Mouse (Mus musculus) midbrain, postnatal 0 days (tissue): ENCODE measurements at regions not wholly inside any gene's neighbourhood (a gene's known extent, or its start where the extent isn't known, plus 50 kb on each side); places are given as distances from the start of the nearest gene placed in this dataset.

Experiments used
- ATAC-seq: fragments of 200-750 bp; cut with Nextera tagmentation; 2 replicates; pipeline ENCODE4 v1.8.0; 2017; ENCODE audit warnings: moderate number of reproducible peaks, mild to moderate bottlenecking, moderate TSS enrichment, moderate library complexity; ENCODE audit not compliant: low FRiP score
- DNase-seq: peaks from one replicate; pipeline ENCODE4 v3.0.0-alpha.2; 2015; ENCODE audit warnings: low spot score
- H3K27ac ChIP-seq: fragments of 300-500 bp; sonication (generic); 2 replicates; pipeline ENCODE4 v1.5.1; 2014; ENCODE audit warnings: low read depth, mild to moderate bottlenecking, low read length, mixed read lengths
- H3K27me3 ChIP-seq: fragments of 300-500 bp; sonication (generic); 2 replicates; pipeline ENCODE4 v1.6.1; 2014; ENCODE audit warnings: low read length, control low read depth, mixed read lengths; ENCODE audit not compliant: insufficient read depth
- H3K36me3 ChIP-seq: fragments of 300-500 bp; sonication (generic); 2 replicates; pipeline ENCODE4 v1.6.1; 2014; ENCODE audit warnings: low read length, control low read depth, mixed read lengths; ENCODE audit not compliant: insufficient read depth
- H3K4me1 ChIP-seq: fragments of 300-500 bp; sonication (generic); 2 replicates; pipeline ENCODE4 v1.6.1; 2014; ENCODE audit warnings: mild to moderate bottlenecking, control low read depth, antibody characterized with exemption, low read length, mixed read lengths; ENCODE audit not compliant: insufficient read depth
- H3K4me2 ChIP-seq: fragments of 300-500 bp; sonication (generic); 2 replicates; pipeline ENCODE4 v1.6.1; 2014; ENCODE audit warnings: low read depth, mild to moderate bottlenecking, low read length, mixed read lengths; ENCODE audit not compliant: poor library complexity, severe bottlenecking
- H3K4me3 ChIP-seq: fragments of 300-500 bp; sonication (generic); 2 replicates; pipeline ENCODE4 v1.5.1; 2014; ENCODE audit warnings: low read depth, mild to moderate bottlenecking, low read length, moderate library complexity
- H3K9ac ChIP-seq: fragments of 300-500 bp; sonication (generic); replicated peaks from 2 replicates; pipeline ENCODE4 v1.6.1; 2014; ENCODE audit warnings: mild to moderate bottlenecking, low read length, moderate library complexity, mixed read lengths; ENCODE audit not compliant: poor library complexity, severe bottlenecking
- H3K9me3 ChIP-seq: fragments of 300-500 bp; sonication (generic); 2 replicates; pipeline ENCODE4 v1.6.1; 2016; ENCODE audit warnings: low read length, control low read depth
- CTCF ChIP-seq: IDR thresholded peaks from 2 replicates; pipeline ENCODE4 v1.5.1; 2016; ENCODE audit warnings: antibody characterized with exemption, mild to moderate bottlenecking
- WGBS: fragments of 180-500 bp; shearing (Covaris S2); extraction: QIAGEN DNeasy Blood & Tissue Kit; methylation state at CpG from one replicate; pipeline ENCODE4 v1.1.7; 2014; 5-methylcytosine and 5-hydroxymethylcytosine counted together

DNA sequence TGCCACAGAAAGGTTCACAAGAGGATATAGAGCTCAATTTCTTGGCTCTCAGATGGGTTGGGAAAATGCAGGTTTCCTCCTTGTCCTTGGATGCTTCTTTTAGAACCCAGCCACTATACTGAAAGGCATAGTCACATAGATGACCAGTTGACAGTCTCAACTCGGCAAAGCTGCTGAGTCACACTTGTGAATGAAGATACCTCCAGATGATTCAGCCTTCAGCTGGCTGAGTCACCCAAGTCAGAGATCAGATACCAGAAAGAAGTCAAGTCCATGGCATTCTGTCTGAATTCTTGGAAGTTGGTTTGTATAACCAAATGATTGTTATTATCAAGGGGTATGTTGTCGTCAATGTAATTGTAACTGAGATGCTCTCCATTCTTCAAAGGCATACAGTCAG is 683.9 kb upstream of the Gm21961 start:
- TF ChIP-seq CTCF: no peak
- H3K4me1 ChIP-seq: no peaks in the 10 kb centered on the region
- ATAC-seq (no peak), DNase-seq (no peak)
- H3K27ac ChIP-seq: no peak overlapping the region
- H3K4me3 ChIP-seq: no peak overlapping the region
- no peak overlapping the region for H3K4me2 ChIP-seq
- no peak overlapping the region for H3K9ac ChIP-seq
- no peaks in the 10 kb centered on the region for H3K9me3 ChIP-seq
- H3K36me3 ChIP-seq: no peaks in the 10 kb centered on the region
- 90% methylated on average over 2 of the region's 2 CpGs for WGBS
- H3K27me3 ChIP-seq: no peaks in the 10 kb centered on the region
